Mouse (Mus musculus): ENCODE results near the gene Ptrh1. TPM values are rescaled to one million over a fixed set of nuclear protein-coding genes. Genes with fewer than 3 reads are reported as not detected.

The Ptrh1 gene
- polyA plus RNA-seq, 1 experiment = 1.1 TPM

DNA sequence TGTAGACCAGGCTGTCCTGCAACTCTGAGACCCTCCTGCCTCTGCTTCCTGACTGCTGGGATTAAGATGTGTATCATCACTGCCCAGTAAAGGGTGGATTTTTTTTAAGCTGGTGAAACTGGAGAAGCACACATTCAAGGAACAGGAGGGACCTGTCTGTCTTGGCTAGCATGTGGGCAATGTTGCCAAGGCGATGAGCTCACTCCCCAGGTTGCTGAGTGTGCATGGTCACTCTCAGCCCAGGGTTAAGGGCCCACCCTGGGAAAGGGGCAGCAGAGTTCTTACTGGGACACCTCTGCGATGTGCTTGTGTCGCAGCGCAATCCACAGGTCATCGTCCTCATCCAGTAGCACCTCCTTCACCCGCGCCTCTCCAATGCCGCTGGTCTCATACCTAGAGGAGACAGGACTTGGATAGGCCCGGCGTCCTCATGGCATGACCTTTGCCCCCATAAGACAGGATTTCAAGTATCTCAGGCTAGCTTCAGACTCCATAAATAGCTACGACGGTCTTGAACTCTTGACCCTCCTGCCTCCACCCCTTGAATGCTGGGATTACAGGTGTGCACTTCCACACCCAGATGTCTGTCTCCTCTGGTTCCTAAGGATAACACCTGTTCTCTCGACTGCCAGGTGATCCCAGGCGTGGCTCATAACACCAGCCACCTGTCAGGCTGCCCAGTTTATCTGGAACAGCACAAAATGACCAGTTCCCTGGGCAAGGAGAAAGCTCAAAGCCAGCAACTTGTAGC is 33.4 kb downstream of the Ptrh1 start:
- Histone ChIP-seq H3K27ac (replicated peaks; ENCODE audit: low read depth, low read length) (no peak overlapping the region), H3K4me1 (ENCODE audit: control insufficient read depth, insufficient read depth, insufficient read length, low read length) (no peaks in the 10 kb centered on the region), H3K4me3 (ENCODE audit: insufficient read depth, low read depth, low read length) (no peak overlapping the region)

DNA sequence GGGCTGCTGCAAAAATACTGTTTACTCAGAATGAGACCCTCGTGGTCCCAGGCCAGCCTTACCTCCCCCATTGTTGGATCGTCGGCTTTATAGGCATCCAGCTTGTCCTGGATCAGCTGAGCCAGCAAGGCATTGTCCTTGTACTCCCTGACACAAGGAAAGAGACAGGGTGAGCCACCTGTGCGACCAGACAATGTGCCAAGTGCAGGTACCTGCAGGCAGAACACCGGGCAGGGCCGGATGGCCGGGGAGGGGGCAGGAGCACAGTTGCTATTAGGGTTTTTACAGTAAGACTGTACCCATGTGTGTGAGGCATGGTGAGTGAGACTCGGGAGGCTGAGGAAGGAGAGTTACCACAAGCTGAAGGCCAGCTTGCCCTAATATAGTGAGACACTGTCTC is 36.4 kb downstream of the Ptrh1 start:
- Histone ChIP-seq H3K4me3 (ENCODE audit: insufficient read depth, low read depth, low read length) (no peak overlapping the region), H3K27ac (replicated peaks; ENCODE audit: low read depth, low read length) (no peak overlapping the region), H3K4me1 (ENCODE audit: control insufficient read depth, insufficient read depth, insufficient read length, low read length) (no peaks in the 10 kb centered on the region)

DNA sequence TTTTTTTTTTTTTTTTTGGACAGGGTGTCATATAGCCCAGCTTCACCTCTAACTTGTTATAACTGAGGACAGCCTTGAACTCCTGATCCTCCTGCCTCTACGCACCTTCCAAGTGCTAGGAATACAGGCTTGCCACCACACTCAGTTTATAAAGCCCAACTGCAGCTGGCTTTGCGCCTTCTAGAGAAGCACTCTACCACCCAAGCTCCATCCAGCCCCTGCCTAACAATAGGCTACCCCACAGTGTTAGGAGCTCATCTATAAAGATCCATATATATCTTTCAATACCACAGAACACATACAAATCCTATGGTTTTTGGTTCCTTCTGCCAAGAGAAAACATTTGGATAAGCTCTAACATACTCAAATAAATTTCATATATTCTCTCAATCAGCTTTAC is 40.9 kb downstream of the Ptrh1 start:
- H3K4me3 ChIP-seq (ENCODE audit: insufficient read depth, low read depth, low read length) = no peak overlapping the region
- H3K27ac ChIP-seq (replicated peaks; ENCODE audit: low read depth, low read length) = no peak overlapping the region
- H3K4me1 ChIP-seq (ENCODE audit: control insufficient read depth, insufficient read depth, insufficient read length, low read length) = no peaks in the 10 kb centered on the region

DNA sequence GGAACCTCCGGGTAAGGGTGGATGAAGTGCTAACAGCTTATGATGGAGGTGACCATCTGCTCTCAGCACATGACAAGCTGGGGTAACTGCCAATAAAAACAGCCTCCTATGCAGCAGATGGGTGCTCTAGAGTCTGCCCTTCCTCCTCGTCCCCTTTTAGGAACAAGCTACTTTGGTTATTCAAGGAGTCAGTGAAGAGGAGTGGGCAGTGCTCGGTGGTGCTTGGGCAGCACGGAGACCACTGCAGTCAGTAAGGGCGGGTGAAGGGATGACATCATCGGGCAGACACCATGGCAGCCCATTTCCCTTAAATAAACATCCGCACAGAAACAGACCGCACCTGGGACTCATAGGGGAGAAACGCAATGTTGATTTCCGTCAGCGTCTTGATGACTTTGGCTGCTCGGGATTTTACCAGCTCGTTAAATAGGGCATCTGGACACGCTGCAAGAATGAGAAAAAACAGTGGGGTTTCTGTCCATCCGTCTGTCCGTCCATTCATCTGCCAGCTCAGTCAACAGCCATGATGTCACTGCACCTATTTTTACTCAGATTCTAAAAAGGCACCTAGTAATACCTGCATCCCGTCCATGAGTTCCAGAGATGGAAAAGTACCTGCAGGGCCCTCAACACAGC is 41.5 kb downstream of the Ptrh1 start:
- Histone ChIP-seq H3K4me3 (ENCODE audit: insufficient read depth, low read depth, low read length) (no peak overlapping the region), H3K27ac (replicated peaks; ENCODE audit: low read depth, low read length) (no peak overlapping the region), H3K4me1 (ENCODE audit: control insufficient read depth, insufficient read depth, insufficient read length, low read length) (no peaks in the 10 kb centered on the region)

DNA sequence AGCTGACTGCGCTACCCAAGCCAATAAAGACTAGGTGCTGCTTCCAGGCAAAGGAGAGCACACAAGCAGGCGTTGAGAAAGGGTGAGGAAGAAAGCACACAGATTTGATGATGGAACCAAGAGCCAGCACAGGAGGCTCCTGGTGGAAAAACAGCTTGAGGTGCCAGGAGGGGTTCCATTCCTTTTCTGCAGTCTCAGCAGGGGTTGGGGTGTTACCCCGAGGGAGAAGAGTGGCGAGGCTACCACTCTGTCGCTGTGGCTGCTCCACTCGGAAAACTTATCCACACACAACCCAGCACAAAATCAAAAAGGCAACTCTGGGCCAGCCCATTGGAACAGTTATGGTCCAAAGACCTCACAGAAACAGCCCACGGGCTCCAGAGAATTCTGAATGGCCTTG is 42.0 kb downstream of the Ptrh1 start:
- no peak overlapping the region for H3K27ac ChIP-seq (replicated peaks; ENCODE audit: low read depth, low read length)
- no peaks in the 10 kb centered on the region for H3K4me1 ChIP-seq (ENCODE audit: control insufficient read depth, insufficient read depth, insufficient read length, low read length)
- no peak overlapping the region for H3K4me3 ChIP-seq (ENCODE audit: insufficient read depth, low read depth, low read length)

DNA sequence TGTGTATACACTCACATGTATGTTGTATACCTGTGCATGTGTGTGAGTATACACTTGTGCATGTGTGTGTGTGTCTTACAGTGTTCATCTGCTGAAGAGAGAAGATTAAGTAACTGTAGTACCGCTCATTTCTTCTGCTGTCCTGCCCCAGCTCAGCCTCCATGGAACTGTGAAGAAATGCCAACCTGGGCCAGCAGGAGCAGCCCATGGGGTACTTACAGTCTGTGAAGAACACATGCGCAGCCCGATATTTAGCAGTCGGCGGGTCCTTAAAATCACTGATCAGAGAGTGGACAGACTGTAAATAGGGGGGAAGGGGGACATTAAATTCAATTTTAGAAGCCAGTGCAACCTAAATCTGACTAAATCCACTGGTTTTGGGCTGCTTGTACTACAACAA is 42.6 kb downstream of the Ptrh1 start:
- no peaks in the 10 kb centered on the region for H3K4me1 ChIP-seq (ENCODE audit: control insufficient read depth, insufficient read depth, insufficient read length, low read length)
- H3K27ac ChIP-seq (replicated peaks; ENCODE audit: low read depth, low read length) = no peak overlapping the region
- no peak overlapping the region for H3K4me3 ChIP-seq (ENCODE audit: insufficient read depth, low read depth, low read length)

DNA sequence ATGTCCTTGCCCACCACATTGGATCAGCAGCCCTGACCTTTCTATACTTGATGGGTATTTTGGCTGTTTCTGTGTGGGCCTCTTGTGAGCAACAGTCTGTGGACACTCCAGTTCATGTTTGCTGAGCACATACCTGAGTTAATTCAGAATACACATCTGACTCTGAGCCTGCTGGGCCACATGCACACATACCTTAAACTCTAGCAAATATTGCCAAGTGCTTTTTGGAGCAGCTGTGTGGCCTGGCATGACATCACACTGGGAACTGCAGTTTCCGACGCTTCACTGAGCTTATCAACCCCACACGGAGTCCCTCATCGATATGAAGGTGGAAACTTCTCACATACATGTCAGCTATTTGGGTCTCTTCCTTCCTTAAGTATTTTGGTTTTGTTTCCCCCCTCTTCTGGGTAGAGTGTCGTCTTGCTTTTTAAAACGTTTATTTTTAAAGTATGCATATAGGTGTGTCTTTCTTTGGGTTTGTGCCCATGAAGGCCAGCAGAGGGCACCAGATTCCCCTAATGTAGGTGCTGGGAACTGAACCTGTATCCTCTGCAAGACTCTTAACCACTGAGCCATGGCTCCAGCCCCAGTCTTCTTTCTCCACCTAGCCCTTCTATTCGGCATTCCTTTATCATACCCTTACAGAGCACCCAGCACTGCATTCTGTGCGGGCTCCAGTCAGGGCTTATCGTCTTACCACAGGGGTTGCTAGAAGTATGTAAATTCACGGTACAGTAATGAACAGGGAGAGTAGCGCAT is 45.6 kb downstream of the Ptrh1 start:
- no peak overlapping the region for H3K27ac ChIP-seq (replicated peaks; ENCODE audit: low read depth, low read length)
- H3K4me3 ChIP-seq (ENCODE audit: insufficient read depth, low read depth, low read length) = no peak overlapping the region
- H3K4me1 ChIP-seq (ENCODE audit: control insufficient read depth, insufficient read depth, insufficient read length, low read length) = no peaks in the 10 kb centered on the region

DNA sequence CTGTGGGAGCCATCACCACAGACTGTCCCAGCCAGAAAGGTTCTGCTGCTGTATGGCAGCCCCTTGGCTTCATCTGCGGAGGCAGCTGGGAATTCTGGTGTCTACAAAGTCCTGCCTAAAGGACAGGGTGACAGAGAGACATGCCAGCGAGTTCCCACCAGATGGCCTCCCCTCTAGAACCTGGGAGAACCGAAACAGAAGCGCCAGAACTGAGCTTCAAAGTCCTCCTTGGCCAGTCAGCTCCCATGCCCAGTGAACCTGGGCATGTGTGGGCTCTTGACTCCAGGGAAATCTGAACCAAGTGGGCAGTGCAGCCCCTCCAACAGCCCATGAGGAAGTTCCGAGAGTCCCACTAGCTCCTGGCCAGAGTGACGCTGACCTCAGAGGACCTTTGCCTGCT is 47.1 kb downstream of the Ptrh1 start:
- no peak overlapping the region for H3K4me3 ChIP-seq (ENCODE audit: insufficient read depth, low read depth, low read length)

DNA sequence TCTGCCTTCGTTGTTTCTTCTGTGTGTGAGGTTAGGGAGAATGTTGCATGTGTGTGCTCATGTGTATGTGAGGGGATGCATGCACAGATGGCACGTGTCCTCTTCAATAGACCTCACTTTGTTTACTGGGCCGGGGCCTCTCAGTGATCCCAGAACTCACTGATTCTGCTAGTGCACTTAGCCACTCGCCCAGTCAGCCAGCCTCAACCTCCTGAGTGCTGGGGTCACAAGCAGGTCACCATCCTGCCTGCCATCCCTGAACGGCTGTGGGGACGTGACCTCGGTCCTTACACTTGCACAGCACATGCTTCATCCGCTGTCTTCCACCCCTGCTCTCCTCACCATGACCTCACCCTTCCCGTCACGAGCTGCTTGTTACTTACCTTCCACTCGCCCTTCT is 47.6 kb downstream of the Ptrh1 start:
- no peak overlapping the region for H3K4me3 ChIP-seq (ENCODE audit: insufficient read depth, low read depth, low read length)
- no peaks in the 10 kb centered on the region for H3K4me1 ChIP-seq (ENCODE audit: control insufficient read depth, insufficient read depth, insufficient read length, low read length)

More for the DNA sequence above, 47.1 kb downstream of the Ptrh1 start:
- H3K4me1 ChIP-seq (ENCODE audit: control insufficient read depth, insufficient read depth, insufficient read length, low read length) = no peaks in the 10 kb centered on the region
- H3K27ac ChIP-seq (replicated peaks; ENCODE audit: low read depth, low read length) = no peak overlapping the region

DNA sequence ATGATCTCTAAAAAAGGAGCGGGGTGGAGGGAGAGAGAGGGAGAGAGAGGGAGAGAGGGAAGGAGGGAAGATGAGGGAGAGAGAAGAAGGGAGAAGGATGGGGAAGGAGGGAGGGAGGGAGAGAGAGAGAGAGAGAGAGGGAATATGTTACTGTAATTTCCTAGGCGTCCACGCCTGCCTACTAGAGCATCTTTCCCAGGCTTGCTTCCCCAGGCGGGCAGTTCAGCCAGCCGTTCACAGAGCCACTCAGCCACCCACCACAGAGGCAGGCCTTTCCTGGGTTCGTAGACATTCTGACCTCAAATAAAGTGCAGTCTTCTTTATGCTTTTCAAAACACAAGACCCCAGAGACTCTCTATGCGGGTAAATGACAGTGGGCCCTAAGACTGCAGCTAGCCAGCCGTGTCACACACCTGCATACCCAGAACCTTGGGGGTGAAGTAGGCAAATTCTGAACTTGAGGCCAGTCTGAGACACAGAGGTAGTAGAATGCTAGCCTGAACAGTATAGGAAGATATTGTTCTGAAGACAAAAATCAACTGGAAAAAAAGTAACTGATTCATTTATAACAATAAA is 48.1 kb downstream of the Ptrh1 start:
- no peak overlapping the region for H3K4me3 ChIP-seq (ENCODE audit: insufficient read depth, low read depth, low read length)
- H3K27ac ChIP-seq (replicated peaks; ENCODE audit: low read depth, low read length) = no peak overlapping the region
- no peaks in the 10 kb centered on the region for H3K4me1 ChIP-seq (ENCODE audit: control insufficient read depth, insufficient read depth, insufficient read length, low read length)

More for the DNA sequence above, 47.6 kb downstream of the Ptrh1 start:
- H3K27ac ChIP-seq (replicated peaks; ENCODE audit: low read depth, low read length) = no peak overlapping the region

DNA sequence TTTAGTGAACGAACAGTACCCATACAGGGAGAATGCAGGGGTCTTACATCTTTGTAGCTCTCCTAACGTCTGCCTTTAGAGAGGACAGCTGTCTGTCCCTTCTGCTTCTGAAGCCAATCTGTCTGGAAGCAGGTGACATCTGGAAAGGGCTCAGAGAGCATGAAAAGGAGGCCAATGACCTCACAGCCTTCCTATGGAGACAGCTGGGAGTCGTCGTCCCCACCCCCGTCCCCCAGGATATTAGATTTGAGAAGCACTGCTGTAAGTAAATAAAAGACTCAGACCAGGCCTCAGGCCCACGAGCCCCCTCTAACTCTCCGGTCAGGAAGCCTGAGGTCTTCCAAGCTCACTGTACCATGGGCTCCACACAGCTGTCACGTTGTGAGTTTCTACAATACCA is 48.6 kb downstream of the Ptrh1 start:
- no peak overlapping the region for H3K27ac ChIP-seq (replicated peaks; ENCODE audit: low read depth, low read length)
- no peak overlapping the region for H3K4me3 ChIP-seq (ENCODE audit: insufficient read depth, low read depth, low read length)
- H3K4me1 ChIP-seq (ENCODE audit: control insufficient read depth, insufficient read depth, insufficient read length, low read length) = no peaks in the 10 kb centered on the region

DNA sequence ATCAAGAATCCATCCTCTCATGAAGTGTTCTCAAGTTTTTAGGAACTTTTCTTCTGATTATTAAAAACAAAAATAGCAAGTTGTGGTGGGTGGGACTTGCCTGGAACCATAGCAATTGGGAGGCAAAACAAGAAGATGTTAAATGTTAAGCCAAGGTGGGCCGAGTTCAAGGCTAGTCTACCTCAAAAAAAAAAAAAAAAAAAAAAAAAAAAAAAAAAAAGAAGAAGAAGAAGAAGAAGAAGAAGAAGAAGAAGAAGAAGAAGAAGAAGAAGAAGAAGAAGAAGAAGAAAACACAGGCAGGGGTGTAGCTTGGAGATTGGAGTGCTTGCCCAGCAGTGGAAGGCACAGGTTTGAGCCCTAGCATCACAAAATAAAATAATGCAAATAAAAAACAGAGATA is 49.2 kb downstream of the Ptrh1 start:
- H3K4me1 ChIP-seq (ENCODE audit: control insufficient read depth, insufficient read depth, insufficient read length, low read length) = no peaks in the 10 kb centered on the region
- H3K27ac ChIP-seq (replicated peaks; ENCODE audit: low read depth, low read length) = no peak overlapping the region
- no peak overlapping the region for H3K4me3 ChIP-seq (ENCODE audit: insufficient read depth, low read depth, low read length)

DNA sequence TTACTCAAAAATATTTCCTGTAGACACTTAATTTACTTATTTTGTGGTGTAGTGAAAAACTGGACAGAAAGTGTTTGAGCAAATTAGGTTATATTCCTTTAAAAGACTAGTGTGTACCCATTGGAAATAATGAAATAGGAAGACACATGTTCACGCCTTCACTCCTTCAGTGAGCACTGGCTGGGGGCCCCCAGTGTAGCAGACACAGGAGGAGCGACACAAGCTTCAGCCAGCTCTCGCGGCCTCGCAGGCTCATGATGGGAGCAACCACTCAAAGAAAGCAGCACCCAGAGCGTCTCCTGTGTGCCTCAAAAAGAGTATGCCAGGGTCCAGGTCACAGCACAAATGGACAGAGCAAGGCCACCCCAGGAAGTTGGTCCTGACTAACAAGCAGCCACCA is 50.2 kb downstream of the Ptrh1 start:
- no peak overlapping the region for H3K4me3 ChIP-seq (ENCODE audit: insufficient read depth, low read depth, low read length)
- no peaks in the 10 kb centered on the region for H3K4me1 ChIP-seq (ENCODE audit: control insufficient read depth, insufficient read depth, insufficient read length, low read length)
- H3K27ac ChIP-seq (replicated peaks; ENCODE audit: low read depth, low read length) = no peak overlapping the region
